Comparison of ENCODE assay signal across 13 mouse cellular contexts in the genomic region with DNA sequence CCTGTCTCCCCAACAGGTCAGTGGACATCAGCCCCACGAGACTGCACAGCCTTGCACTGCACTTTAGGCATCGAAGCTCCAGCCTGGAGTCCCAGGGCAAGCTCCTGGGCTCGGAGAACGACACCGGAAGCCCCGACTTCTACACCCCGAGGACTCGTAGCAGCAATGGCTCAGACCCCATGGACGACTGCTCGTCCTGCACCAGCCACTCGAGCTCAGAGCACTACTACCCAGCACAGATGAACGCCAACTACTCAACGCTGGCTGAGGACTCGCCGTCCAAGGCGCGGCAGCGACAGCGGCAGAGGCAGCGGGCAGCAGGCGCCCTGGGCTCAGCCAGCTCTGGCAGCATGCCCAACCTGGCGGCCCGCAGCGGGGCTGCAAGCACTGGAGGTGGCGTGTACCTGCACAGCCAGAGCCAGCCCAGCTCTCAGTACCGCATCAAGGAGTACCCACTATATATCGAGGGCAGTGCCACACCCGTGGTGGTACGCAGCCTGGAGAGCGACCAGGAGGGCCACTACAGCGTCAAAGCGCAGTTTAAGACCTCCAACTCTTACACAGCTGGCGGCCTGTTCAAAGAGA. TPM values are rescaled to one million over a fixed set of nuclear protein-coding genes. Genes with fewer than 3 reads are reported as not detected.
DNase-seq lines count a peak whose midpoint lies in the region; ATAC-seq and TF ChIP-seq lines count a peak whose summit lies in the region.
"Had no signal": no experiment of that assay in that cellular context is flagged by ENCODE, and none has a peak within 500 bp of the region (broad histone marks: within the 10 kb centered on the region; RNA-seq: fewer than 3 reads in every experiment).

No protein-coding gene starts in this region.

- TF ChIP-seq EP300 in heart, adult 2 months (IDR thresholded peaks at IDR 0.05; ENCODE audit: insufficient read depth, low read depth, low read length), result no peak

- ATAC-seq in kidney, embryonic 16.5 days (ENCODE audit: low FRiP score, low TSS enrichment), result peak; percentile 43; the same call in 1 of the 2 replicates
- no peak for ATAC-seq in monocyte, adult 5-6 weeks (replicated peaks; ENCODE audit: insufficient number of reproducible peaks, low FRiP score, low TSS enrichment, poor library complexity, severe bottlenecking)
- ATAC-seq: liver, embryonic 12.5 days had no signal

- H3K4me1 ChIP-seq in heart, adult 2 months (ENCODE audit: control insufficient read depth, insufficient read depth, low read length), result peaks cover 7% of the 10 kb centered on the region
- H3K4me1 ChIP-seq in heart, embryonic 10.5 days, result peaks cover 15% of the 10 kb centered on the region
- peaks cover 65% of the 10 kb centered on the region for H3K4me1 ChIP-seq in E14TG2a.4 (replicated peaks; ENCODE audit: low read depth, low read length)
- peaks cover 8% of the 10 kb centered on the region; the same call in 1 of the 2 replicates for H3K4me1 ChIP-seq in kidney, embryonic 16.5 days (ENCODE audit: insufficient read depth, low read length)
- H3K4me1 ChIP-seq: liver, embryonic 12.5 days had no signal

- intact Hi-C loops in heart, adult 2 months (cut with DNase I), result loop anchor here (10.0 kb wide), 2 partner anchors 379 to 789 kb away; no protein-coding TSS in a partner anchor

- H3K9me3 ChIP-seq in heart, embryonic 10.5 days, result no peaks in the 10 kb centered on the region
- H3K9me3 ChIP-seq in E14TG2a.4 (ENCODE audit: low read length), result no peaks in the 10 kb centered on the region
- no peaks in the 10 kb centered on the region for H3K9me3 ChIP-seq in kidney, embryonic 16.5 days (ENCODE audit: low read length)
- H3K9me3 ChIP-seq: forebrain, embryonic 10.5 days; liver, embryonic 12.5 days; midbrain, embryonic 10.5 days had no signal

- no peaks in the 10 kb centered on the region for H3K79me2 ChIP-seq in heart, adult 2 months (replicated peaks; ENCODE audit: control insufficient read depth, insufficient read depth, low read length)

- peaks cover 2% of the 10 kb centered on the region for H3K36me3 ChIP-seq in heart, adult 2 months (ENCODE audit: control insufficient read depth, insufficient read depth, low read length)
- H3K36me3 ChIP-seq in heart, embryonic 10.5 days, result peaks cover 80% of the 10 kb centered on the region
- H3K36me3 ChIP-seq in E14TG2a.4 (ENCODE audit: insufficient read depth, low read length), result peaks cover 90% of the 10 kb centered on the region
- H3K36me3 ChIP-seq in kidney, embryonic 16.5 days (ENCODE audit: insufficient read depth, low read length), result peaks cover 63% of the 10 kb centered on the region

- no peak overlapping the region for H3K4me2 ChIP-seq in kidney, embryonic 16.5 days (replicated peaks; ENCODE audit: low read depth, low read length)
- H3K4me2 ChIP-seq: liver, embryonic 12.5 days had no signal

- H3K9ac ChIP-seq in heart, adult 2 months (ENCODE audit: low read depth, low read length), result no peak overlapping the region
- no peak overlapping the region for H3K9ac ChIP-seq in kidney, embryonic 16.5 days (replicated peaks; ENCODE audit: low read length)
- H3K9ac ChIP-seq: liver, embryonic 12.5 days had no signal

- H3K4me3 ChIP-seq in heart, adult 2 months, result no peak overlapping the region
- H3K4me3 ChIP-seq in heart, embryonic 10.5 days, result no peak overlapping the region
- H3K4me3 ChIP-seq in layer of hippocampus, adult 2 months, result no peak overlapping the region
- peak overlapping the region; percentile 72 for H3K4me3 ChIP-seq in E14TG2a.4 (replicated peaks; ENCODE audit: low read length)
- no peak overlapping the region for H3K4me3 ChIP-seq in kidney, embryonic 16.5 days (ENCODE audit: low read length)
- H3K4me3 ChIP-seq: forebrain, embryonic 10.5 days; left cerebral cortex, adult 2 months; liver, embryonic 12.5 days; midbrain, embryonic 10.5 days had no signal

- DNase-seq in heart, adult 2 months, result no peak
- DNase-seq in heart, embryonic 10.5 days (ENCODE audit: low spot score), result no peak
- no peak for DNase-seq in layer of hippocampus, adult 2 months (ENCODE audit: low spot score in 2 of 2)
- DNase-seq in layer of hippocampus, postnatal 14 days (ENCODE audit: low spot score in 2 of 2), result no peak
- DNase-seq in spleen, postnatal 4 days (ENCODE audit: low spot score in 2 of 2), result no peak
- DNase-seq: adrenal gland, postnatal 14 days had no signal

- H3K27me3 ChIP-seq in heart, adult 2 months (ENCODE audit: control insufficient read depth, insufficient read depth, low read length), result no peaks in the 10 kb centered on the region
- H3K27me3 ChIP-seq in heart, embryonic 10.5 days (ENCODE audit: insufficient read depth, poor library complexity, severe bottlenecking), result no peaks in the 10 kb centered on the region
- H3K27me3 ChIP-seq in E14TG2a.4 (ENCODE audit: insufficient read depth, low read length), result no peaks in the 10 kb centered on the region
- no peaks in the 10 kb centered on the region for H3K27me3 ChIP-seq in kidney, embryonic 16.5 days (ENCODE audit: insufficient read depth, low read length)
- H3K27me3 ChIP-seq: liver, embryonic 12.5 days had no signal

- peak; percentile 35 for TF ChIP-seq CTCF in heart, adult 2 months (IDR thresholded peaks at IDR 0.05)
- 0 out of 2 replicates have a peak, but pooled peaks have one; percentile 23 for TF ChIP-seq CTCF in layer of hippocampus, adult 2 months (conservative IDR thresholded peaks at IDR 0.05)
- TF ChIP-seq CTCF in E14TG2a.4 (conservative IDR thresholded peaks at IDR 0.05; ENCODE audit: low read length), result no peak

- no peak for TF ChIP-seq POLR2A in heart, adult 2 months (IDR thresholded peaks at IDR 0.05; ENCODE audit: insufficient read depth, low read depth, low read length)

- WGBS in heart, adult 2 months, result 86% methylated on average over 33 of the region's 33 CpGs
- 78% methylated on average over 33 of the region's 33 CpGs for WGBS in heart, embryonic 10.5 days
- WGBS in kidney, embryonic 16.5 days, result 85% methylated on average over 33 of the region's 33 CpGs

- no peak overlapping the region for H3K27ac ChIP-seq in heart, adult 2 months
- H3K27ac ChIP-seq in heart, embryonic 10.5 days, result no peak overlapping the region
- H3K27ac ChIP-seq in layer of hippocampus, adult 2 months, result no peak overlapping the region
- H3K27ac ChIP-seq in kidney, embryonic 16.5 days (ENCODE audit: low read length), result no peak overlapping the region
- H3K27ac ChIP-seq: forebrain, embryonic 10.5 days; left cerebral cortex, adult 2 months; liver, embryonic 12.5 days; midbrain, embryonic 10.5 days had no signal

RNA-seq across cellular contexts. Expression of a gene that starts 48.5 kb away (rescaled TPM):
- total RNA-seq in heart, adult 2 months (2021), result 10 to 100 TPM; 29.0 to 34.7 TPM
- polyA plus RNA-seq in heart, adult 2 months (2012; rRNA removed), result 11.4 and 23.9 TPM in 2 replicates
- 31.1 and 33.3 TPM in 2 replicates for polyA plus RNA-seq in heart, embryonic 10.5 days (2016; fragmentation: Nextera tagmentation; extraction: Ambion mirVana)
- total RNA-seq in layer of hippocampus, adult 2 months (2021), result 10 to 100 TPM; 48.2 to 50.4 TPM
- total RNA-seq in layer of hippocampus, postnatal 14 days (2021), result 10 to 100 TPM; 36.7 to 44.1 TPM
- polyA plus RNA-seq in kidney, embryonic 16.5 days (2015; fragmentation: Nextera tagmentation; extraction: Ambion mirVana), result 39.5 and 40.1 TPM in 2 replicates
- total RNA-seq in monocyte, adult 5-6 weeks (2017), result 94.0 to 122 TPM (median 109 TPM) in 3 replicates
